Mouse (Mus musculus) NIH3T3 (cell line): ENCODE results near the gene Trim63.
"Not testable (repeated sequence)": the region's sequence is repeated elsewhere in the genome, so short reads cannot be mapped to it uniquely, and the experiment has no call there.

ENCODE experiments used
- DNase-seq: peaks from one replicate; pipeline ENCODE4 v3.0.0-alpha.2; 2012; ENCODE audit warnings: low read depth

Trim63 gene

DNA sequence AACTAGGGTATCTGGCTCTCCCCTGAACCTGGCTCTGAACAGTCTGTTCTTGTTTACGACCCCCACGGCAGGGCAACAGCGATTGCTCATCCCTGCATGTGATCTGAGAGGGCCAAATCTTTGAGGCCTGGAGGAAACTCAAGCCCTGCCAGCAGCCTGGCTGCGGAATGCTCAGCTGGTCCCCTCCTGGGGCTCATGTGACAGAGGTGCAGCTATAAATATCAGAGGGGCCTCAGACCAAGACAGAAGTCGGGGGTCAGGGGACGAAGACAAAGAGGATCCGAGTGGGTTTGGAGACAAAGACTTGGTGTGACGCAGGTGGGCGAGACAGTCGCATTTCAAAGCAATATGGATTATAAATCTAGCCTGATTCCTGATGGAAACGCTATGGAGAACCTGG, at the start of gene Trim63:
Gene Trim63, plus strand, starts transcription at position 245 of the 400 bp plus-strand sequence.
- DNase-seq: peak; percentile 27

DNA sequence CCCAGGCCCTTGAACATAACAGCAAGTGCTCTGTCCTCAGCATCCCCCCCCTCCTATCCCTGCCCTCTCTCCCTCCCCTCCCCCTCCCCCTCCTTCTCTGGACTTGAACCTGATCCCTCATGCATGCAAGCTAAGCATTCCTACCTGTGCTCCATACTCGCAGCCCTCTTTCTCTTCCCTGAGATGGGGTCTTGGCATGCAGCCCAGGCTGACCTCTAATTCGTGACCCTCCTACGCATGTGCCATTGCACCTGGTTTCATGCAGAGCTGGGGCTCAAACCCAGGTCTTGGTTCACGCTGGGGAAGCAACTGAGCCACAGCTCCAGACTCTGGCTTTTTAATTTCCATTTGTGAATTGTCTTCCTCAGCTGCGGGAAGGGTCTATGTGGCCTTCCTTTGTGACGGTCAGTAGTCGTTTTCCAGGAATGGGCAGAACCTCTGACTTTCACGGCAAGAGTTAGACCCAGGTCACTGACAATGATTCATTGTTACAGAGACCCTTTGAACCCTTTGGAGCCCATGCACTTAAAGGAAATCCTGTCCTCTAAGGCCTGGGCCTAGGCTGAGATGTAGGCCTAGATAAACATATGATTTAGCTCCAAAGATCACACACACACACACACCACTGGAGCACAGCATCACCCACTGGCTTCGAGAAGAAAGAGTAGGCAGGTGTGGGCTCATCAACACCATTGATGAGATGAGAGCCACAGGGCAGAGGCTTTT, 48.9 kb upstream of the Trim63 start:
- no peak for DNase-seq

DNA sequence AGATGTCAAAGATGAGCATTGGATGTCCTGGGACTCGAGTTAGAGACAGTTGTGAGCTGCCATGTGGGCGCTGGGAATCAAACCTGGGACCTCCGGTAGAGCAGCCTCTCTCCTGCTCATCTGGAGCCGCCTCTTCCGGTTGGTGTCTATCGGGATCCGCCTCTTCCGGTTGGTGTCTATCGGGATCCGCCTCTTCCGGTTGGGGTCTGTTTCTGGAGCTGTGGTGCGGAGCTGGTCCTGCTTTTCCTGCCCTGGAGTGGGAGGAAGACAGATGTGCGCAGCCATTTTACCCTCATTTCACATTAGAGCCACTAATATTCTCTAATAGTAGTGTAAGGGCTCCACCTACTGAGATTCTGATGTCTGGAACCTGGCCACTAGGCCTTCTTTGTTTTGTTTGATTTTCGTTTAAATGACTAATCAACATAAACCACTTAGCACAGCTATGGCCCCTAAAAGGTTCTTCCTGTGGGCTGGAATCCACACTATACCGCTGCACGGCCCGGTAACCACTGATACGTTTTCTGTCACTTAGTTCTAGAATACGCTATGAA, 46.7 kb upstream of the Trim63 start:
- no peak for DNase-seq

DNA sequence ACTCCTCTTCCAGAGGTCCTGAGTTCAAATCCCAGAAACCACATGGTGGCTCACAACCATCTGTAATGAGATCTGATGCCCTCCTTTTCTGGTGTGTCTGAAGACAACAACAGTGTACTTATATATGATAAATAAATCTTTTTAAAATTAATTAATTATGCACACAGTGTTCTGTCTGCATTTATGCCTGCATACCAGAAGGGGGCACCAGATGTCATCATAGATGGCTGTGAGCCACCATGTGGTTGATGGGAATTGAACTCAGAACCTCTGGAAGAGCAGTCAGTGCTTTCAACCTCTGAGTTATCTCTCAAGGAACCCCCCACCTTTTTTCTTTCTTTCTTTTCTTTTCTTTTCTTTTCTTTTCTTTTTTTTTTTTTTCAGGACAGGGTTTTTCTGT, 45.3 kb upstream of the Trim63 start:
- DNase-seq: not testable (repeated sequence)

GRCm38 (mm10) chr4:134271979-134272378, 42.9 kb upstream of the Trim63 start:
- no peak for DNase-seq

- no peak for DNase-seq
Observed at GRCm38 (mm10) chr4:134272731-134273416, 42.0 kb upstream of the Trim63 start.

GRCm38 (mm10) chr4:134273417-134274345, 41.2 kb upstream of the Trim63 start:
- DNase-seq: no peak

DNA sequence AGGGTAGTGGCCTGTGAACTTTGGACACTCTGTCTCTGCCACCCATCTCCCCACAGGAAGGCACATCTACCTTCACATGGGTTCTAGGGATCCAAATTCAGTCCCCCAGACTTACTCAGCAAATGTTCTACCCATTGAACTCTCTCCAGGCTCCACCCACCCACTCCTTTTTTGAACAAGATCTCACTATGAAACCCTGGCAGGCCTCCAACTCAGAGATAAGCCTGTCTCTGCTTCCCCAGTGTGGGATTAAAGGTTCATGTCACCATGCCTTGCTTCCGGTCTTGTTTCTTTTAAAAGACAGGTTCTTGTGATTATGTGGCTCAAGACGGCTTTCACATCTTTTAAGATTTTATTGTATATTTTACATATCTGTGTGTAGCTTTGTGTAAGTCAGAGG, 30.0 kb upstream of the Trim63 start:
- DNase-seq: no peak

- no peak for DNase-seq
Observed at GRCm38 (mm10) chr4:134286226-134287167, 28.4 kb upstream of the Trim63 start.

DNA sequence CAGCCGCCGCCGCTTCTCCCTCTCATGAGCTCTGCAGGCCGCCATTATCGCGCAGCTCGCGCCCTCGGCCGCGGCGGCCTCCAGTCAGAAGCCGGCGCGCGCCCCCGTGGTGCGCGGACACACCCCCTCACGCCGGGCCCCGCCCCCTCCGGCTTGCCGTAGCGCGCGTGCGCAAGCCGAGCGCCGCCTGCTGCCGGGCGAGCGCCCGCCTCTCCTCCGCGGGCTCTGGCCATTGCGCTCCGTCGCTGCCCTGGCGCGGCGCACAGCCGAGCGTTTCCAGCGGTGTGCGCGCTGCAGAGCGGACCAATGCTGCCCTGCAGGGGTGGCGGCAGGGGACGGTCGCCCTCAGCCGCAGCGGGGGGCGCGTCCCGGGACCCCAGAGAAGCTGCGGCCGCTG, 27.8 kb upstream of the Trim63 start:
- DNase-seq: peak; percentile 95

DNA sequence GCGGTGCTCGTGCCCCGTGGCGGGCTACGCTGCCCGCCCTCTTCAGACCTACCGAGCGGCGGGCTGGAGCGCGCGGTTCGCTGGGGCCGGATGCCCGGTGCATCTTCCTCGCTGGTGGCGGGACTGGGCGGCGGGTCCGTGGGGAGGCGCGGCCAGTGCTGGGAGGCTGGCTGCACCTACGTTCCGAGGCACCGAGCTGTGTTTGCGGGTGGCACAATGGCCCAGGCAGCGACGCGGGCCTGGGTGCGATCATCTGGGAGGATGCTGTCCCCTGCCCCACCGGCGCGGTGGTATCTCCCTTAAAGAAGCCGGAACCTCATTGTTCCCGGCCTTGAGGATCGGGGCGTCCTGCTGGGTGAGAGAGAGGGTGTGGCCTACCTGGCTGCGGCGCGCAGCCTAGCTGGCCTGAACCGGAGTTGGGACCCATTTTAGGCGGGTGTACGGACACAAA, 27.3 kb upstream of the Trim63 start, which contains the start of gene Pdik1l:
Gene Pdik1l, minus strand, starts transcription at position 321 of the 451 bp plus-strand sequence.
- DNase-seq: peak; percentile 78

DNA sequence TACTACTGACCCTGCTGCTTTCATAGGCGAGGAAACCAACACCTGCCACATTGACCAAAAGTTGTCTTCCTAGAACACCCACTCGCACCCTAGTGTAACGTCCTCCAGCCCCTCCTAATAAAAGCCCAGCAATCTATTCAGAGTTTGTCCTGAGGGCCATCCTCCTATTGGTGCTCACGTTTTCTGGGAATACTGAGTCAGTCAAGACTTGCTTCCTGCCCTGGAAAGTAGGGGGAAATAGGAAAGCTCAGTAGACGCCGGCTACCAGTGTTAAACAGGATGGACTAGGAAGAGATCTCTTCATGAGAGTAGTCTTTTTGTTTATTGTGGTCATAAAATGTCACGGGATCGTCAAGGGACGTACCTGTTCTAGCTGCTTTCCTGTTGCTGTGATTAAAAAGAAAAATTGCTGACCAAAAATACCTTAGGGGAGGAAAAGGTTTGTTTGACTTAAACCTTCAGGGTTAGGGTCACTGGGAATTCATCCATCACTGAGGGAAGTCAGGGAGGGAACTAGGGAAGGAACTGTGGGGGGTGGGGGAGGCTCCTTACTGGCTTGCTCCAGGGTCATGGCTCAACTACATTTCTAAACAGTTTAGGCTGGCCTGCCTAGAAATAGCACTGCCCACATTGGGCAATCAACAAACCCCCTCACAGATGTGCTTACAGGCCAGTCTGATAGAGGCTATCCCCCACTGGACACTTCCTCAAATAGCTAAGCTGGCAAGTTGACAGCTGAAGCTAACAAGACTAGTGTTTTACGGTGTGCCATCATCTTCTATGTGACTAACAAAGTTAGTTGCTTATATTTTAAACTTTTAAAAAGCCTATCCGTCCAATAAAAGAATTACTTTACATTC, 26.3 kb upstream of the Trim63 start:
- DNase-seq: peak; percentile 34

DNA sequence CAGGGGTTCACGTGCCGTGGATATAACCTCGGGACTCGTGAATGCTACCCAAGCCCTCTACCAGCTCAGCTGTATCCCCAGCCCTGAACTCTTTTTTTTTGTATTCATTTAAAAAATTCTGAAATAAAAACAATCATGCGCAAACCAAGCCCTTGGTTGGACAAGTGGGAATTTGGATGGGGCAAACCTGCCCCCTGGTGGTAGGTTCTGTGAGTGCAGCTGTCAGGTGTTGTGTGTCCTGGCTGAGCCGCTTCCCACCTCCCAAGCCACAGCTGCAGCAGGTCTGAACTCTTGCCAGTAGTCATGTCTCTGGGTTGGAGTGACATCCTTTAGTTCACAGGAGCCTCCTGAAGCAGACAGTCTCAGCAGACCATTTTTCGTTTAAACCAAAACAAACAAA, 22.9 kb upstream of the Trim63 start:
- peak; percentile 86 for DNase-seq

GRCm38 (mm10) chr4:134293061-134293691, 21.7 kb upstream of the Trim63 start:
- no peak for DNase-seq

DNA sequence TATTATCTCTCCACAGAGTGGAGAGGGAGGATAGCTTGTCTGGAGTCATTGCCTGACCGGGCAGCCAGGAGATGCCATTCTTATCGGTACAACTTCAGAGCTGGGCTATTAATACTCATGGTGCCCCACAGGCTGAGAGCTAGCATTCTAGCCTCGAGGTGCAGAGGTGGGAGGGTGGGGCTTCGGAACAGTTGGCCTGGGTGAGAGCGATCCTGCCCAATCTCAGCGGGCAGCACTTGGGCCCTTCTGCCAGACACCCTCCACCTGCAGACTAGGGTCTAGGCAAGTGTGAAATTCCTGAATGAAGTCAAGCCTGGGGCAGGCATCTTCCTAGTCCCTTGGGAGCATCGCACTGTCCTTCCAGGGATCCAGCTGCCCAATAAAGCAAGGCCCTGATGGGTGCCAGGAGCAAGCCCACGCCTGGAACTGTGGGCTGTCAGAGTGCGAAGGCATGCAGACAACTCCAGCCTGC, 21.2 kb upstream of the Trim63 start:
- no peak for DNase-seq

- DNase-seq: not testable (repeated sequence)
Observed at GRCm38 (mm10) chr4:134296096-134296495, 18.8 kb upstream of the Trim63 start.

DNA sequence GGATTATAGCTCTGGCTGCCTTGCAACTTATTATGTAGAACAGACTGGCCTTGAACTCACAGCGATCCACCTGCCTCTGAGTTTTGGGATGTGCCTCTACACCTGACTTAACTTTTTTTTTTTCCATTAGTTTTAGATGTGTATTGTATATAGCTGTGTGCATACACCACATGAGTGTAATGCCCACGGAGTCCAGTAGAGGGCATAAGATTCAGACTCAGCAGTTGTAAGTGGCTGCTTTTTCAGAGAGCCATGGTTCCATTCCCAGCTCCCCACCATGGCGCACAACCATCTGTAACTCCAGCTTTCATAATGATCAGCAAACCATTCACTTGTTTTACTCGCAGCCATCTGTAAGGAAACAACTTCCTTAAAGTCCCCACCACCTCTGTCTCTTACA, 18.4 kb upstream of the Trim63 start:
- DNase-seq: no peak

- no peak for DNase-seq
Observed at GRCm38 (mm10) chr4:134297369-134297768, 17.6 kb upstream of the Trim63 start.
